Mouse (Mus musculus) pancreas, adult 10 weeks (tissue): Measurements from ENCODE around the gene Rtraf. TPM values are rescaled to one million over a fixed set of nuclear protein-coding genes. Genes with fewer than 3 reads are reported as not detected.

Experiments used
- polyA plus RNA-seq: library from polyadenylated mRNA; stranded (reverse); fragments of 350-450 nt; fragmentation: Illumina TruSeq; extraction: RNeasy Lipid Tissue Mini Kit (QIAGEN cat#74804); gene quantifications from one replicate; pipeline ENCODE4 v1.2.3, GENCODE M21; 2015; ENCODE audit warnings: low read depth, low replicate concordance; ENCODE audit not compliant: insufficient read depth

Gene Rtraf
- polyA plus RNA-seq, result 28.7 TPM

GRCm38 (mm10) chr14:19823321-19824142 is at the start of gene Rtraf:
Gene Rtraf (minus strand): TSS chr14:19823824.

Other genes starting within 250 kb of the Rtraf start
- not detected for gene Gm2237, start 238.7 kb downstream of the Rtraf start, polyA plus RNA-seq
- not detected for gene Gm5458, start 221.2 kb downstream of the Rtraf start, polyA plus RNA-seq
- gene Nid2, start 72.6 kb downstream of the Rtraf start, polyA plus RNA-seq, result 21.3 TPM
- 1.9 TPM for gene Gng2, start 153.8 kb upstream of the Rtraf start, polyA plus RNA-seq